ENCODE assay signal across 8 mouse cellular contexts in the genomic region with DNA sequence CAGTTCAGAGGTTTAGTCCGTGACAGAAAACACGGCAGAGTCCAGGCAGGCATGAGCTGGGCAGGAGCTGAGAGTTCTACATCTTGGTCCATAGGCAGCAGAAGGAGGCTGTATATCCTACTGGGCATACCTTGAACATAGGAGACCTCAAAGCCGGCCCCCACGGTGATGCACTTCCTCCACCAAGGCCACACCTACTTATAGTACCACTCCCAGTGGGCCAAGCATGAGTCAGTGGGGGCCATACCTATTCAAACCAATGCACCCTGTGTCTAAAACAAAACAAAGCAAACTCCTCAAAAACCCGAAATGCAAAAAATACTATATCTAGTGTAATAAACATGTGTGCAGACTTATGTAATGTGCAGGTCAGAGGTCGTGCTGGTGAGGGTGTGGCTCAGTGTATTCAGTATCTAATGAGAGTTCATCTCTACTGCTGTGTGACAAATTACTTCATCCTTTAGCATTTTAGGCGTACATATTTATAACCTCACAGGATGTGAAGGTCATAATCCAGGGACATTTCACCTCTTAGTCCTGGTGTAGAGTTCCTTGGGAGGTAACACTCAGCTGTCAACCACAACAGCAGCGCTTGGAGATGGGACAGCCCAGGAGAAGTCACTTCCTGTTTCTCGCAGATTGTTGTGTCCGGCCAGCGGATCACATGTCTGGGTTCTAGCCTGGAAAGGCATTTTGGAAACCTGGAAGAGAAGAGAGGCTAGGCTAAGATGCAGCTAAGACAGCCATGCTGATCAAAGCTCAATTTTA. TPM values are rescaled to one million over a fixed set of nuclear protein-coding genes. Genes with fewer than 3 reads are reported as not detected.
DNase-seq lines count a peak whose midpoint lies in the region; ATAC-seq and TF ChIP-seq lines count a peak whose summit lies in the region.

No protein-coding gene starts in this region.

- 69% methylated on average over 11 of the region's 11 CpGs for WGBS in kidney, postnatal 0 days
- WGBS in embryonic facial prominence, embryonic 11.5 days: 61% methylated on average over 11 of the region's 11 CpGs
- 81% methylated on average over 11 of the region's 11 CpGs for WGBS in hindbrain, embryonic 14.5 days
- WGBS in midbrain, embryonic 15.5 days: 78% methylated on average over 11 of the region's 11 CpGs

- peaks cover 4% of the 10 kb centered on the region for H3K36me3 ChIP-seq in kidney, postnatal 0 days (ENCODE audit: insufficient read depth, low read length)
- H3K36me3 ChIP-seq in embryonic facial prominence, embryonic 11.5 days (replicated peaks; ENCODE audit: control insufficient read depth, insufficient read depth, low read depth, low read length): no peaks in the 10 kb centered on the region; the same call in none of the 2 replicates
- H3K36me3 ChIP-seq in hindbrain, embryonic 14.5 days (replicated peaks; ENCODE audit: control insufficient read depth, insufficient read depth): peaks cover 45% of the 10 kb centered on the region
- H3K36me3 ChIP-seq in midbrain, embryonic 15.5 days (replicated peaks): 0 out of 2 replicates have a peak, but pooled peaks cover 6% of the 10 kb centered on the region

- peak; percentile 30; the same call in 1 of the 2 replicates for ATAC-seq in kidney, postnatal 0 days (replicated peaks; ENCODE audit: low FRiP score, low read depth)
- ATAC-seq in embryonic facial prominence, embryonic 11.5 days (replicated peaks; ENCODE audit: insufficient number of reproducible peaks, low FRiP score, low TSS enrichment, low read depth): peak; percentile 47
- no peak for ATAC-seq in hindbrain, embryonic 14.5 days (ENCODE audit: low FRiP score)
- peak; percentile 49 for ATAC-seq in midbrain, embryonic 15.5 days (replicated peaks)

- TF ChIP-seq CTCF in kidney, postnatal 0 days (IDR thresholded peaks at IDR 0.05; ENCODE audit: low read depth): no peak

- H3K27ac ChIP-seq in kidney, postnatal 0 days: no peak overlapping the region
- H3K27ac ChIP-seq in embryonic facial prominence, embryonic 11.5 days (replicated peaks; ENCODE audit: low read depth, low read length): no peak overlapping the region
- no peak overlapping the region for H3K27ac ChIP-seq in hindbrain, embryonic 14.5 days
- H3K27ac ChIP-seq in midbrain, embryonic 15.5 days: no peak overlapping the region

- DNase-seq in kidney, postnatal 0 days (ENCODE audit: low spot score): no peak
- DNase-seq in kidney, adult 9 months: no peak
- DNase-seq in embryonic facial prominence, embryonic 11.5 days (ENCODE audit: low spot score): no peak
- no peak for DNase-seq in hindbrain, embryonic 14.5 days (ENCODE audit: low spot score)
- no peak for DNase-seq in spleen, adult 18-20 months
- DNase-seq in thymus, postnatal 36 days: no peak
- DNase-seq in urinary bladder, postnatal 36 days (ENCODE audit: low spot score in 2 of 2): no peak

- no peak overlapping the region for H3K9ac ChIP-seq in kidney, postnatal 0 days (ENCODE audit: low read depth, low read length)
- no peak overlapping the region for H3K9ac ChIP-seq in embryonic facial prominence, embryonic 11.5 days (replicated peaks; ENCODE audit: low read length)
- no peak overlapping the region for H3K9ac ChIP-seq in hindbrain, embryonic 14.5 days
- H3K9ac ChIP-seq in midbrain, embryonic 15.5 days: no peak overlapping the region

- H3K4me1 ChIP-seq in kidney, postnatal 0 days (replicated peaks; ENCODE audit: insufficient read depth, low read length): peaks cover under 1% of the 10 kb centered on the region
- peaks cover 3% of the 10 kb centered on the region; the same call in 1 of the 2 replicates for H3K4me1 ChIP-seq in embryonic facial prominence, embryonic 11.5 days (ENCODE audit: control insufficient read depth, insufficient read depth, low read length)
- no peaks in the 10 kb centered on the region for H3K4me1 ChIP-seq in hindbrain, embryonic 14.5 days (replicated peaks; ENCODE audit: control insufficient read depth, insufficient read depth, low read length)
- H3K4me1 ChIP-seq in midbrain, embryonic 15.5 days: peaks cover 4% of the 10 kb centered on the region; the same call in 1 of the 2 replicates

- no peaks in the 10 kb centered on the region for H3K9me3 ChIP-seq in kidney, postnatal 0 days (replicated peaks; ENCODE audit: low read length)
- no peaks in the 10 kb centered on the region for H3K9me3 ChIP-seq in embryonic facial prominence, embryonic 11.5 days (replicated peaks; ENCODE audit: control insufficient read depth, low read length)
- no peaks in the 10 kb centered on the region for H3K9me3 ChIP-seq in hindbrain, embryonic 14.5 days (ENCODE audit: control insufficient read depth, low read length)
- H3K9me3 ChIP-seq in midbrain, embryonic 15.5 days: no peaks in the 10 kb centered on the region

- H3K27me3 ChIP-seq in kidney, postnatal 0 days (ENCODE audit: insufficient read depth, low read length): no peaks in the 10 kb centered on the region
- H3K27me3 ChIP-seq in embryonic facial prominence, embryonic 11.5 days (ENCODE audit: control insufficient read depth, insufficient read depth, low read length): no peaks in the 10 kb centered on the region
- H3K27me3 ChIP-seq in hindbrain, embryonic 14.5 days (ENCODE audit: control insufficient read depth, insufficient read depth, low read length): no peaks in the 10 kb centered on the region
- H3K27me3 ChIP-seq in midbrain, embryonic 15.5 days (replicated peaks): no peaks in the 10 kb centered on the region

- no peak overlapping the region for H3K4me2 ChIP-seq in kidney, postnatal 0 days (ENCODE audit: low read length)
- no peak overlapping the region for H3K4me2 ChIP-seq in embryonic facial prominence, embryonic 11.5 days (ENCODE audit: low read depth, low read length)
- H3K4me2 ChIP-seq in hindbrain, embryonic 14.5 days (replicated peaks): peak overlapping the region; percentile 13
- H3K4me2 ChIP-seq in midbrain, embryonic 15.5 days: no peak overlapping the region

- no peak overlapping the region for H3K4me3 ChIP-seq in kidney, postnatal 0 days (replicated peaks; ENCODE audit: low read depth, low read length)
- no peak overlapping the region for H3K4me3 ChIP-seq in embryonic facial prominence, embryonic 11.5 days (ENCODE audit: low read depth, low read length)
- no peak overlapping the region for H3K4me3 ChIP-seq in hindbrain, embryonic 14.5 days (replicated peaks; ENCODE audit: low read length)
- H3K4me3 ChIP-seq in midbrain, embryonic 15.5 days: no peak overlapping the region

RNA-seq across cellular contexts. Expression of a gene that starts 22.7 kb away (rescaled TPM):
- 31.6 and 34.9 TPM in 2 replicates for polyA plus RNA-seq in kidney, postnatal 0 days (2015; fragmentation: Nextera tagmentation; extraction: Ambion mirVana)
- 43.3 and 51.9 TPM in 2 replicates for polyA plus RNA-seq in embryonic facial prominence, embryonic 11.5 days (2014; fragmentation: Nextera tagmentation; extraction: Ambion mirVana)
- 37.8 and 38.4 TPM in 2 replicates for polyA plus RNA-seq in hindbrain, embryonic 14.5 days (2014; fragmentation: Nextera tagmentation; extraction: Ambion mirVana)
- 25.7 and 25.8 TPM in 2 replicates for polyA plus RNA-seq in midbrain, embryonic 15.5 days (2015; fragmentation: Nextera tagmentation; extraction: Ambion mirVana)

RNA-seq across cellular contexts. Expression of a gene that starts 46.6 kb away (rescaled TPM):
- polyA plus RNA-seq in kidney, postnatal 0 days (2015; fragmentation: Nextera tagmentation; extraction: Ambion mirVana): 3.7 and 3.9 TPM in 2 replicates
- 3.3 and 4.1 TPM in 2 replicates for polyA plus RNA-seq in embryonic facial prominence, embryonic 11.5 days (2014; fragmentation: Nextera tagmentation; extraction: Ambion mirVana)
- 7.6 and 8.5 TPM in 2 replicates for polyA plus RNA-seq in hindbrain, embryonic 14.5 days (2014; fragmentation: Nextera tagmentation; extraction: Ambion mirVana)
- polyA plus RNA-seq in midbrain, embryonic 15.5 days (2015; fragmentation: Nextera tagmentation; extraction: Ambion mirVana): 3.3 and 4.3 TPM in 2 replicates
